Mouse (Mus musculus): ENCODE results near the gene Ciao2b. TPM values are rescaled to one million over a fixed set of nuclear protein-coding genes. Genes with fewer than 3 reads are reported as not detected.

The Ciao2b gene
- 21.5 TPM for polyA plus RNA-seq (2015; fragmentation: Illumina TruSeq; extraction: RNeasy Lipid Tissue Mini Kit (QIAGEN cat#74804); ENCODE audit: insufficient read depth, low replicate concordance)

GRCm38 (mm10) chr8:104641426-104642323 lies at the start of gene Ciao2b:
TSS of gene Ciao2b (minus strand) at chr8:104641965.

GRCm38 (mm10) chr8:104630981-104631663 lies 10.6 kb downstream of the Ciao2b start, which contains the start of gene Rrad:
TSS of gene Rrad (minus strand) at chr8:104631327.

GRCm38 (mm10) chr8:104624161-104624560 lies 17.6 kb downstream of the Ciao2b start, which contains the start of gene Cdh16:
TSS of gene Cdh16 (minus strand) at chr8:104624396.

GRCm38 (mm10) chr8:104591133-104591834 lies 50.5 kb downstream of the Ciao2b start, which contains the start of gene Pdp2:
TSS of gene Pdp2 (plus strand) at chr8:104591451.

Other genes starting within 250 kb of the Ciao2b start
- 11.4 TPM for gene Cmtm4, start 246.2 kb downstream of the Ciao2b start, polyA plus RNA-seq (2015; fragmentation: Illumina TruSeq; extraction: RNeasy Lipid Tissue Mini Kit (QIAGEN cat#74804); ENCODE audit: insufficient read depth, low replicate concordance)
- gene Dync1li2, start 198.9 kb downstream of the Ciao2b start, polyA plus RNA-seq (2015; fragmentation: Illumina TruSeq; extraction: RNeasy Lipid Tissue Mini Kit (QIAGEN cat#74804); ENCODE audit: insufficient read depth, low replicate concordance) = 66.6 TPM
- gene Terb1, start 132.1 kb downstream of the Ciao2b start, polyA plus RNA-seq (2015; fragmentation: Illumina TruSeq; extraction: RNeasy Lipid Tissue Mini Kit (QIAGEN cat#74804); ENCODE audit: insufficient read depth, low replicate concordance) = 4.2 TPM
- gene Nae1, start 107.3 kb downstream of the Ciao2b start, polyA plus RNA-seq (2015; fragmentation: Illumina TruSeq; extraction: RNeasy Lipid Tissue Mini Kit (QIAGEN cat#74804); ENCODE audit: insufficient read depth, low replicate concordance) = 107 TPM
- gene Car7, start 107.3 kb downstream of the Ciao2b start, polyA plus RNA-seq (2015; fragmentation: Illumina TruSeq; extraction: RNeasy Lipid Tissue Mini Kit (QIAGEN cat#74804); ENCODE audit: insufficient read depth, low replicate concordance) = 1.5 TPM
- 6.9 TPM for gene Pdp2, start 50.5 kb downstream of the Ciao2b start, polyA plus RNA-seq (2015; fragmentation: Illumina TruSeq; extraction: RNeasy Lipid Tissue Mini Kit (QIAGEN cat#74804); ENCODE audit: insufficient read depth, low replicate concordance)
- not detected for gene Cdh16, start 17.6 kb downstream of the Ciao2b start, polyA plus RNA-seq (2015; fragmentation: Illumina TruSeq; extraction: RNeasy Lipid Tissue Mini Kit (QIAGEN cat#74804); ENCODE audit: insufficient read depth, low replicate concordance)
- gene Rrad, start 10.6 kb downstream of the Ciao2b start, polyA plus RNA-seq (2015; fragmentation: Illumina TruSeq; extraction: RNeasy Lipid Tissue Mini Kit (QIAGEN cat#74804); ENCODE audit: insufficient read depth, low replicate concordance) = 4.9 TPM
- not detected for gene Ces2a, start 92.0 kb upstream of the Ciao2b start, polyA plus RNA-seq (2015; fragmentation: Illumina TruSeq; extraction: RNeasy Lipid Tissue Mini Kit (QIAGEN cat#74804); ENCODE audit: insufficient read depth, low replicate concordance)
- 0.08 TPM for gene Ces2b, start 189.6 kb upstream of the Ciao2b start, polyA plus RNA-seq (2015; fragmentation: Illumina TruSeq; extraction: RNeasy Lipid Tissue Mini Kit (QIAGEN cat#74804); ENCODE audit: insufficient read depth, low replicate concordance)
- gene Ces2c, start 205.1 kb upstream of the Ciao2b start, polyA plus RNA-seq (2015; fragmentation: Illumina TruSeq; extraction: RNeasy Lipid Tissue Mini Kit (QIAGEN cat#74804); ENCODE audit: insufficient read depth, low replicate concordance) = 0.91 TPM